Mouse (Mus musculus): ENCODE results near the gene Exog. TPM values are rescaled to one million over a fixed set of nuclear protein-coding genes. Genes with fewer than 3 reads are reported as not detected.
A peak's percentile ranks its signal among the peaks of the same experiment; 100 is the strongest.

The Exog gene
- polyA plus RNA-seq, 1 experiment from 2014 or later: 21.4 TPM

DNA sequence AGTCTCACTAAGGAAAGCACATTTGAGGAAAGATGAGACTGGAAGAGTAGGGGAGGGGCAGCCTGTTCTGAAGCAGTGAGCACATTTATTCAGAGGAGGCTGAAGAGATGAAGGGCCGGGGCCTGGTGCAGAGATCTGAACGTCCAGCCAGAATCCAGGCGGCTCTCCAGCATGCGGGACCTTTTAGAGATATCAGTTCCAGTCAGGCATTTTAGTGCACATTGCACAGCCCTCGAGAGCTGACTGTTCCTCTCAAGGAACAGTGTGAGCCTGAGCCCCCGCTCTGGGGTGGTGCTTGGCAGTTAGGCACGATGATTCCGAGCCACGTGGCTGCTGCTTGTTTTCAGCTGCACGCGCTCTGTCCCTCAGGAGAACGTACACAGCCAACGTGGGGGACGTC lies 12.4 kb downstream of the Exog start:
- no peak for DNase-seq (ENCODE audit: low spot score)

DNA sequence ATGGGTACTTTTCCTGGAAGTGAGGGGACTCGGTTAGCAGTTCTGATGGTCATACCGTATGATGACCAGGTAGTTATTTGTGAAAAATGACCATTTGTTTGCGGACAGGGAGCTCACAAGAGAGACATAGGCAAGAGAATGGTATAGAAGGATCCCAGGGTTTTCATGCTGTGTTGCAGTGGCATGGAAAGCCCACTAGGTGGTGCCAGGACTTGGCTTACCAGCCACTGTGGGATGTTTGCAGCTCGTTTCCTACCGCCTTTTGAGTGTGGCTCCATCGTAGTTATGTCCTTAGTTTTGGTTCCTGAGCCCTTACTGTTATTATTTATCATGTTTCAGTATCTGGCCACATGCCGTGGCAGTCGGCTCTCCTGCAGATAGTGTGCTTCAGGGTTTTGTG lies 15.7 kb downstream of the Exog start:
- peak; percentile 81 for DNase-seq (ENCODE audit: low spot score)

DNA sequence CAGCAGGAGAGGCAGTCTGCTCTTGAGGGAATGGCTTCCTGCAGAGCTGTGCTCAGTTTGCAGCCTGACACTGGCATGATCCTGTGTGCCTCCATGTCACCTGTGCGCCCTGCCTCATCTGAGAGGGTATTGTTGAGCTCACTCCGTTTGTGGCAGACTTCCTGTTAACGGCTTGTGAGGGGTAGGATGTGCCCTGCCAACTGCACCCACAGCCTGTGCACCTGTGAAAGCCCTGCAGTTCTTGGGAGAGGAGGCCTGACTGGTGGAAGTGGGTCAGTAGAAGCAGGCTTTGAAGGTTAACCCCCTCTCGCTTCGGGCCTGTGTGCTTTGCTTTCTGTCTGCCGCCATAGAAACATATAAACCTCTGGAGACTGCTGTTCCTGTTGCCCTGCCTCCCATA lies 20.3 kb downstream of the Exog start:
- peak; percentile 91 for DNase-seq (ENCODE audit: low spot score)

DNA sequence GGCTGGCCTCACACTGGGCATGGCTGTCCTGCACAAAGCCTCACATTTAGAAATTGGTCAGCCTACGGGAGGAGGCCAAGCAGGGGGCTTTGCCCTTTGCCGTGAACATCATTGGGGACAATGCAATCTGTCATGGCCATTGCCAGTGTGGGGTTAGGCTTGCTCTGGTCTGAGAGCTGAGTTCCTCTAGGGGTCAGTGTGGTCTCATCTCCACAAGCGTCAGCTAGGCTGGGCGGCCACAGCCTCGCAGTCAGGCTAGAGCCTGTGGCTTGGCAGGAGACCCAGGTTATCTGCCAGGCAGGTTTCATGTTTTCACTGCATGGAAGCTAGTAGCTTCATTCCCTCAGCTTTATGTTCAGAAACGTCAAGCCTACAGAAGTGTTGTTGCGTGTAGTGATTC lies 20.9 kb downstream of the Exog start:
- DNase-seq (ENCODE audit: low spot score): peak; percentile 27

DNA sequence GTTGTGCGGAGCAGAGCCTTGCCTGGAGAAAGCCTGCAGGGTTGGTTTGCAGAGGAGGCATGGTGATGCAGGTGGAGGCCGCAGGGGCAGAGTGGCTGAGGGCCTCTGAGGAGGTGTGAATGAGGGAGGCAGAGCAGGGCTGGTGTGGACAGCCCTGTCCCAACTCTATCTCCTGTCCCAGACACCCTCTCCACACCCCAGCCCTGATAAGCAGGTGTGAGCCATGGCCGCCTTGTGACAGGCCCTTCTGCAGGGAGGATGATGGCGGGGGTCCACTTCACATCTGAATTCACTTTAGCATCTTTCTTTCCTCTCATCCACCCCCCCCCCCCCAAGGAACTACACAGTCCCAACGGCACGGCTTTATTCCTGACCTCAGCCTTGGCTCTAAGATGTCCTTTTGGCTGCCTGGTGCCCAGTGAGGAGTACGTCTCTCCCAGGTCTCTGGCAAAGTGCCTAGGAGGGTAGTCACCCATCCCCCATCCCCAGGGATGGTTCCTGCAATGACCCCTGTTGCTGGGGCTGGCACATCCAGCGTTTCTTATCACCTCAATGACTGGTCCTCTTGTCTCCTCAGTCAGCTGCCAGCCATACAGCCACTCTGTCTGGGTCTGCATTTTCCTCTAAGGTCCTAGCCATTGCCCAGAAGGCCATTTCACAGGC lies 25.1 kb downstream of the Exog start:
- no peak for DNase-seq (ENCODE audit: low spot score)

DNA sequence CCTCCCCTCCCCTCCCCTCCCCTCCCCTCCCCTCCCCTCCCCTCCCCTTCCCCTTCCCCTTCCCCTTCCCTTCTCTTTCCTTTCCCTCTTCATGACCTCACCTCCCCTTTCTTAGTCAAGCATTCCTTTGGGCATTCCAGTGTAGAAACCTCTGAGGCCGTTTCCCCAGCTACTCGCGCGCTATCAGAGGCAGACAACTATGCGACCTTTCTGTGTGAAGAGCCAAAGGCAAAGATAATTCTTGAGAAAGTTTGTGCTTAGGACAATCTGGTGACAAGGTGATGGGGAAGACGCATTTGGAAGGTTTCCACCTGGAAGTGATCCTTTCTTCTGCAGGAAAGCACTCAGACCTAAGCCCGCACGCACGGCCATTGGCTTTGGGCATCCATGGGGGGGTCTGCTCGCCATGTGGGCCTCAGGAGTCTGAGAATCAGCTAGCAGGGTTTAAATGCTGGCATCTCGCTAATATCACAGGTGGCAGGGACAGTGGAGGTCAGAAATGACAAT lies 27.7 kb downstream of the Exog start:
- DNase-seq (ENCODE audit: low spot score): no peak

DNA sequence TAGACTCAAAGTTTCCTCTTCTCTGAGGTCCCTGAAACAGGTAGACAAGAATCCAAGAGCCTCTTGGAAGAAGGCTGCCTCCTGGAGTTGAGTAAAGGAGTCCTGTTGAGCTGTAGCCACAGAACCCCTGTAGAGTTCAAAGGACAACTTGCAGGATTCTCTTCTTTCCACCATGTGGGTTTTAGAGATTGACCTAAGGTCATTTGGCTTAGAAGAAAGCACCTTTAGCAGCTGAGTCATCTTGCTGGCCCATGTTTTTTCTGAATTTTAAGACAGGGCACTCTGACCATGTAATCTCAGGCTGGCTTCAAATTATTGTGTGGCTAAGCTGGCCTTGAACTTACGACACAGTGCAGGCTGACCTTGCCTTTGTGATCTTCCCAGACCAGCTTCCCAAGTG lies 28.3 kb downstream of the Exog start:
- no peak for DNase-seq (ENCODE audit: low spot score)

DNA sequence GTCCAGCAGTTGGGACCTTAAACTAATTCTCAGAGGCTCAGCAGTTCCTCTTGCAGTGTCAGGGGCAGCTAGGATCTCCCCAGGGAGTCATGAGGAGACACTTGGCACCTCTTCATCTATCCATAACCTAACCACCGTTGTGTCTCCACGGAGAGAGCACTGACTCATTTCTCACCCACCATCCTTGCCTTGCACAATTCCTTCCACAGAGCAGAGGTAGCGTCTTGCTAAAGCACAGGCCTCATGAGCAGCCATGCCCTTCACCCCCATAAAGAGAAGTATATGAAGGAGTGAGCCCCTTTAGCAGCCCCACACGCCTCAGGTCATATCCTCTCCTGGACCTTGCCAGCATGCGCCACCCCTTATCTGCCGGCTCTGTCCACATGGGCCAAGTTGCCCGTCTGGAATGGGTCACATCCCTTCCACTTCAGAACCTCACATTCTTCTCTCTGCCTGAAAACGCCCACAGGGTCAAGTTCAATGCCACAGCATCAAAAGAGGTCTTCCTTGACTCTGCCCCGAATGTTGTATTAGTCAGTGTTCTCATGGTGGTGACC lies 28.9 kb downstream of the Exog start:
- DNase-seq (ENCODE audit: low spot score): no peak

DNA sequence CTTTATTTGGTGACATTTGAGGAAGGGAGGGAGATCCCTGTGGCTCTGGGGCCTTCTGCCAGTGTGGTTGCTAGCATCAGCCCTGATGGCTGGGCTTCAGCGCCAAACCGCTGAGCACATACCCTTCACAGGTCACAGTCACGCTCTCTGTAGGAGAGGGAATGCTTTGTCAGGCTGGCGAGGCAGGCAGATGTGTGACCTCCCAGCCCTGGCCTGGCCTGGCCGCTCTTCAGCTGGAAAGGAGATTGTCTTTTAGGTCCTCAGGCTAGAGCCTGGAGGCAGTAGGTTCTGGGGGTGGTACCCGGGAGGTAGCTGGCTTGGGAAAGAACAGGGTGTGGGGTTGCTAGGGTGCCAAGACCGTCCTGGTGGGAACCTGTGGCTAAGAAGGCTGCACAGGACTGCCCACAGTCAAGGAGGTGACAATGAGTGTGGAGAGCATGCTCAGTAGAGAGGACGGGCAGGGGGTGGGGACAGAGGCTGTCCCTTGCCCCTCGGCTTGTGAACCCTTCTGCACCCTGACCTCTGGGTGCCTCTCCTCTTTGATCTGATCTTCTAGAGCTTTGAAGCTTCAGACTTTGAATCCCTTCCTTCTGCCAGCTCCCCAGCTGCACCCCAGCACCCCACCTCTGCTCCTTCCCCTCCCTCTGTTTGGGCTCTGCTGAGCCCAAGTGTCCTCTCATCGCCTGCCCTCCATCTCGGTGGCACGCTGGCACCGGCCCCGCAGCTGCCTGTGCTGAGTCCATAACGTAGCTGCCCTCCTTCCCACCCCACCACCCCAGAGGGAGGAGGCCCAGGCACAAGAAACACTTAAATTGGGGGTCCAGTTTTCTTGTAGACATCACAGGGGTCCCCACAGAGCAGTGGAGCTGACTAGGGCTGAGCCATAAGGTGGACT lies 30.2 kb downstream of the Exog start:
- no peak for DNase-seq (ENCODE audit: low spot score)

DNA sequence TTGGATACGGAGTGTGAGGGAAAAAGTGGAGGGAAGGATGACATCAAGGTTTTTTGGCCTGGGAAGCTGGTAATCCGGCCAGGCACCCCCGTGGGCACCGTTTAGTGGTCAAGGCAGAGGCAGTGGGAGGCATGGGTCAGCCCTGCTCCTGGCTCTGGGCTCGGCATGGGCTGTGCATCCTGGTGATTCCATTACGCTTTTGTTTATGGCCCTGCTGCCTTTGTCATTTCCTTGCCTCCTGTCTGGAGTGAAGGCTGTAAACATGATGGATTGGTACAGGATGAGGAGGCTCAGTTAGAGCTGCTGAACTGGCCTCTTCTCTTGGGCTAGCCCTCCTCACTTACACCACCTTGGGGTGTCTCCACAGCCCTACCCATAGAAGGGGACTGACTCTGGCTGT lies 33.0 kb downstream of the Exog start:
- DNase-seq (ENCODE audit: low spot score): no peak

DNA sequence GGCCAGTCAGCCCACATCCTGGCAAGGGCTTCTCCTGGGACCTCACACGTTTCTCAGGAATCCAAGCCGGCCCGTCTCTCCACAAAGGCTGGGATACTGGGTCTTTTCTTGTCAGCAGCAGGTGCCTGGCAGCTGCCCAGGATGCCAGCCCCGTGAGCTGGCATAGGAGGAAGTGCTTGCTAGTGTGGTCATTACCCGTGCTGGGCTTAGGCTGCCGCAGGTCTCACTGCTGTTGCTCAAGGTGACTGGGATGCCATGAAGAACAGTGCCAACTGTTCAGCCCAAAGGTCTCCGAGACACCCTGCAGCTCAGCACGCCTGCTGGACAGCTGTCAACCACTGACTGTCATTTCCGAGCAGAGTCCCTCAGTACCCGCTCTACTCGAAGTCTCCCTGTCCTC lies 33.6 kb downstream of the Exog start:
- no peak for DNase-seq (ENCODE audit: low spot score)

DNA sequence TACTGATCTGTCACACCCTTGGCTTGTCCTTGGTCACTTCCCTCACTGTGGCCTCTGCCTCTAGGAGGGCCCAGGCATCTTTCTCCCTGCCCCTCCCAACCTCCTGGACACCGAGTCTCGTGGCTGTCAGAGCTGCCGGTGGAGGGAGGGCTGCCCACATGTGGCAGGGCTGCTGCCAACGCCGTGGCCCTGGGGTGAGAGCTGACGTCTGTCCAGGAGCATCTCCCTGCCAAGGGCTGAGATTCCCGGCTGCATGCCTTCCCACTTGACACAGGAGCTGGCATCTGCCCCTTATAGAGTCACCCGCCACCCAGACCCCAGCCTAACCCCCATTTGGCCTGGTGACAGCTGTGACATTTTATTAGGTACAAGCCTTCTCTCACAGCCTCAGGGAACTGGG lies 34.6 kb downstream of the Exog start:
- no peak for DNase-seq (ENCODE audit: low spot score)

DNA sequence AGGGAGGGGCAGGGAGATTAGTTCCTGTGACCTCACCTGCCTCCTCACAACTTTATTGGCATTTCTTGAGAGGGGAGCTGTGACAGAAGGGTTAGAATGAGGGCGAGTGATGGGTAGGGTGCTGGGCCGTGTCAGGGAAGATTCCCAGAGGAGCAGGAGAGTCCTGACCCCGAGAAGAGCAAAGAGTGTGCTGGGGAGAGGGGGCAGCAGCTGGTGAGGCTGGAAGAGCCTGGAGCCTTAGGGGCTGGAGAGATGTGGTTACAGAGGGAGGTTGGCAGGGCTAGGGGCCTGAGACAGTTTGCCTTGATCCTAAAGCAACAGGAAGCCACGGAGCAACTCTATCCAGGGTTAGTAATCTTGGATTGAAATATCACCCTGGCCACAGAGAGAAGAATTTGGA lies 36.9 kb downstream of the Exog start:
- DNase-seq (ENCODE audit: low spot score): no peak

DNA sequence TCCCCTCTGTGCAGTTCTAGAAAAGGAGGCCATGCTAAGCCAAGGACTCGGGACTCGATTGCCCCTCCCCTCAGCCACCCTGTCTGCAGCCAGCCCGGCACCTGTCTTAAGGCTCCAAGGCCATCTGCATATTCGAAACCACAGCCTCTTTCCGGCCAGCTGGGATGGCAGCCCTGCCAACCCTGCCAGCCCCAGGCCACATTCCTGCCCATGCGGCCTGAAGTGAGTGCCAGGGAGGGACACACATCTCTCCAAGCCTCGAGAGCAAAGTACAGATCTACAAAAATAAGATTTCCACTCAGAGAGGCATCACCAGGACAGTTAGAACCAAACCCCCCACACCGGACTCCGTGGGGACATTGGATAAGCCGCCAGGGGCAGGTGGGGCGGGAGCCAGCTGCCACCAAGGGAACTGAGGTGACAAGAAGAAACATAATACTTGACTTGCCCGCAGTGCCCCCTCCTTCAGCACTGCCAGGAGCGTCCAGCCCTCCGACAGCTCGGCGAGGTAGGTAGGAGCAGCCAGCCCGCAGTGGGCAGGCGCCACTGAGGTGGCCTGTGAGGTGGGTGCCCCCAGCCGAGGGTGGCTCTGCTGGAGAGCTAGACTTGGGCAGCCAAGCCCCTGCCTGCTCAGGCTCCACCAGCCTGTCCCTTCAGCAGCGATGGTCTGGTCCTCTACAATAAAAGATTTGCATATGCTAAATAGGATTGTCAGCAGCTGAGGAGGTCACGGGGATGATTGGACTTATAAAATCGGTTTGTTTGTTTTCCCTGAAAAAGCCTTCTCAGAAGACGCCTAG lies 39.0 kb downstream of the Exog start:
- DNase-seq (ENCODE audit: low spot score): peak; percentile 40

DNA sequence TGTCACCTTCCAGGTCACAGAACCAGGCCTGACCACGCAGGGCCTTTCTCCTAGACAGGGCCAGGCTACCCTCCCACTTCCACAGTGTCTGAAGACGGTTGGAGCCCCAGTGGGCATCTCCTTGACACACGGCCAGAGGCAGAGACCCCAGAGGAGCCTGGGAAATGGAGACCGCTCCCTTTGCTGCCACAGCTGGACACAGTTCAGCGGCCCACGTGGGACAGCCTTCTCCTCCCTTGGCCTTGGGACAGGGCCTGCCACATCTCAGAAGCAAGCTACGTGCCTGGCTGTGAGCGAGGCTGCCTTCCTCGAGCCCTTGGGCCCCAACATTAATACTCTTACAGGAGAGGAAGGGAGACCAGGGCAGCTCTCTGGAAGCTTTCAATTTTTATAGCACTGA lies 39.7 kb downstream of the Exog start:
- DNase-seq (ENCODE audit: low spot score): no peak

DNA sequence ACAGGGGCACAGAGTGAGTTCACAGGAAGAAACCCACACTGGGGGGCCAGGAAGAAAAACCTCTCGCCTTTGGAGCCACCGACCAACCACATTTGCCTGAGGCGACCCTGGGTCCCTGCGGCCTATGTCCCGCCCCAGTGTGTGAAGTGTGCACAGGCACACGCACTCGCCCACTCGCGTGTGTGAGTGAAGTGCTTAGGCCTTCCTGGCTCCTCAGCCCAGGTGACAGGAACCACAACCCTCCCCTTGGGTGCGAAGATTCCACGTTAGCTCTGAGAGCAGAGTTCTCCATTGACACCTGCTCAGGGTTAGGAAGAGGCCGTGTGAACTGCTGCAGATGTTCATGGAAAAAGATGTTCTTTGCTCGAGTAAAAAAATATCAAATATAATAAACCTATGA lies 40.1 kb downstream of the Exog start:
- peak; percentile 20 for DNase-seq (ENCODE audit: low spot score)

DNA sequence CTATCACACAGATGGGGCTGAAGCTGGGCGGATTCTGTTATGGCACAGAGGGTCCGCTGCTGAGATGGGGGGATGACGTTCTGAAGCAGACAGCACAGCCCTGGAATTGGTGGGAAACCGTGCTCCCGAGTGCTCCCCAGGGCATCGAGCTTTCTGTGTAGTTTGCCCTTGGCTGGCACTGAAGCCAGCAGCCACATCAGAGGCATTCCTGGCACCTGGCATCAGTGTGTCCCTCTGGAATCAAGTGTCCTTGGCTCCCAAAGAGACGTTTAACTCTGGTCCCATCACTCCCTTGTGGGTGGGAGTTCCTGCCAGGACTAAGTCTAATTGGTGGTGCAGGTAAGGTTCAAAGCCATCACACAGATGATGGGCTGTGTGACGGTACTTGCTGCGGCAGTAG lies 51.6 kb downstream of the Exog start:
- no peak for DNase-seq (ENCODE audit: low spot score)

DNA sequence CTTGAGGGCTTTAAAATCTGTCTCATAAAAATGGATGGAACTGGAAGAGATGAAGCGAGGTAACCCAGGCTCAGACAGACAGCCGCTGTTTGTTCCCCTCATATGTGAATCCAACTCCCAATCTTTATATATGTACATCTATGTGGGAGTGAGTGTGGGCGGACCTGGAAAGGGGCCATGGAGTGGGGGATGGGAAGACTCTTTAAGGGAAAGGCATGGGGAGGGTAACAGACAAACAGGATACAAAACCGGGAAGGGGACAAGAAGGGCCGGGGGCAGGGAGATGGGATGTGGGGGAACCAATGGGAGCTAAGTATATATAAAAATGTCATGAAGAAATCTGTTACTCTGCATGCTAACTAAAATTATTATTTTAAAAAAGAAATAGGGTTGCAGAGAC lies 52.2 kb downstream of the Exog start:
- no peak for DNase-seq (ENCODE audit: low spot score)

DNA sequence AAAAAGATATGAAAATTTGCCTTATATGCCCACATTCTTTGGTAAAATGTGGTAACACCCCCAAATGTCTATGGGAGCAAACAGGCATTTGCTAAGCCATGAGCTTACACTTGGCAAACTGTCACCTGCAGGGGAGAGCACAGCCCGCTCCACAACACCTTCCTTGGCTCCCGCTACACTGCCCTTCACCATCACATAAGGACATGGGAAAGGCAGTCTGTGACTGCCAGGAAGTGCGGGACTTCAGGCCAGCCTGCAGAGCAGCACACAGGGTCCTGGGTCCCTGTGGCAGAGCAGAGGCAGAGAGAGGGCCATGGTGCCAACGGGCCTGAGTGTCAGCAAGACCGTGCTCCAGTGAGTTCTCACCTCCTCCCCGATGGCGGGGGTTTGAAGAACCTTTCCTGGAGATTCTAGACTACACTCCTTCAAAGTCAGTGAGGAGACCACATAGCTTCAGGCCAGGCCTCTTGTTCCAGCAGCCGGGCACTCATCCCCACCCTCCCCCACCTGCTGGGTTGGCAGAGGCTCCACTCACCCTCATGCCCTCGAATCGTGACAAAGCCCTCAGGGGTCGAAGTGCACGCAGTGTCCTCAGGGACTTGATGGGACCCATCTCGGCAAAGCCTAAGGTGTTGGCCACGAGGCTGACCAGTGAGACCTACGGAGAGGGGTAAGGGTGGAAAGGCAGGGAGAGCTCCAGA lies 53.0 kb downstream of the Exog start:
- no peak for DNase-seq (ENCODE audit: low spot score)

DNA sequence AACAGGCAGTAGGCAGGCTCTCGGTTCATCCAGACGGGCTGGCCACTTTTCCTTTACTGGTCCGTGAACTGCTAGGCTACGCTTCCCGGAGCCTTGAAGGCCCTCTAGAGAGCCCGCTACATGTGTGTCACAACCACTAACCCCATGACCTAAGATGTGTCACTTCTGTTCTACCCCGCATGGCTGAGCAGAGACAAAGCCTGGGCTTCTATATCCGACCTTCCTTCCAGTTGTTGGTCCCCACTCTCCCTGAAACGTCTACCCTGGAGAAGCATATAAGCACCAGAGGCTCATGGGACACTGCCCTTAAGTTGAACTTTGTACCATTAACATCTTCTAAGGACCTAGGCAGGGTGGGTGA lies 53.5 kb downstream of the Exog start:
- no peak for DNase-seq (ENCODE audit: low spot score)

DNA sequence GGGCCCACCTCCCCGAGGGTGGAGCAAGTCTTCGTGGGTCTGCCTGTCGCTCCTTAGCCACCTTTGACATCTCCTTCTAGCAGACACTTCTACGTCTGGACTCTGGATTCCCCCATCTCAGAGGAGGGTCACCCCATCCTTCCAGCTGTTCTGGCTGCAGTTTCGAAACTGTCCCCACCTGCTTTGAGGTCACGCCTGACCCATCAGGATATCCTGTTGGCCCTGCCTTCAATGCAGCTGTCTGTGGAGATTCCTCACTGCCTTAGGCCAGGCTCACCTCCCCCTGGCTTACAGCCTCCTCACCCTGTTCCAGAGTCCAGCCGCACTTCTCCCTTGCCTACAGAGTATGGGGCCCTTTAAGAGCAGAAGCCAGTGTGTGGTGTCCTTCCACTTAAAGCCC lies 54.1 kb downstream of the Exog start:
- DNase-seq (ENCODE audit: low spot score): no peak
